Mouse (Mus musculus) cerebellum, adult 9-11 months (tissue): Measurements from ENCODE around the gene Egfl8.

Experiments
- DNase-seq: peaks from one replicate; pipeline ENCODE4 v3.0.0; 2022

The Egfl8 gene

GRCm38 (mm10) chr17:34648141-34648890, 32.5 kb upstream of the Egfl8 start:
- peak; percentile 63 for DNase-seq

- peak; percentile 98 for DNase-seq
Observed at GRCm38 (mm10) chr17:34646906-34647787, 31.4 kb upstream of the Egfl8 start, which contains the start of gene Atf6b. Gene Atf6b, plus strand, starts transcription at chr17:34647146.

DNA sequence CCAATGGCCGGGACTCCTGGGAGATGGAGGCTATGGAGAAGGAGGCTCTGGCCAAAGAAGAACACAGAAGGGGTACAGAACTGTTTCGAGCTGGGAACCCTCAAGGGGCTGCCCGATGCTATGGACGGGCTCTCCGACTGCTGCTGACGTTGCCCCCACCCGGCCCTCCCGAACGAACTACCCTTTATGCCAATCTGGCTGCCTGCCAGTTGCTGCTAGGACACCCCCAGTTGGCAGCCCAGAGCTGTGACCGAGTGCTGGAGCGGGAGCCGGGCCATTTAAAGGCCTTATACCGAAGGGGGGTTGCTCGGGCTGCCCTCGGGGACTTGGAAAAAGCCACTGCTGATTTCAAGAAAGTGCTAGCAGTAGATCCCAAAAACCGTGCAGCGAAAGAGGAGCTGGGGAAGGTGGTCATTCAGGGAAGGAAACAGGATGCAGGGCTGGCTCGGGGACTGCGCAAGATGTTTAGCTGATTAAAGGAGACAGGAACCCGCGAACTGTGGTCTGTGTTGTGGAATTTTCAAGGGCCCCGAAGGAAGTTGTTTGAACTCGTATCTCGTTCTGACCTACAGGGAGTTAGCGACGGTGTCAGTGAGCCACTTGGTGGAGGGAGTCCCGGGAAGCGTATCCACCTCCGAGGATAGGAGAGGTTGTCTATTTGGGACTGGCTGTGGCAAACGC, 30.2 kb upstream of the Egfl8 start:
- DNase-seq = peak; percentile 78

- peak; percentile 64 for DNase-seq
Observed at GRCm38 (mm10) chr17:34645256-34645829, 29.6 kb upstream of the Egfl8 start.

- peak; percentile 98 for DNase-seq
Observed at GRCm38 (mm10) chr17:34644608-34645007, 28.8 kb upstream of the Egfl8 start, which contains the start of gene Fkbpl. Gene Fkbpl, plus strand, starts transcription at chr17:34644764.

GRCm38 (mm10) chr17:34643944-34644343, 28.2 kb upstream of the Egfl8 start:
- peak; percentile 84 for DNase-seq

DNA sequence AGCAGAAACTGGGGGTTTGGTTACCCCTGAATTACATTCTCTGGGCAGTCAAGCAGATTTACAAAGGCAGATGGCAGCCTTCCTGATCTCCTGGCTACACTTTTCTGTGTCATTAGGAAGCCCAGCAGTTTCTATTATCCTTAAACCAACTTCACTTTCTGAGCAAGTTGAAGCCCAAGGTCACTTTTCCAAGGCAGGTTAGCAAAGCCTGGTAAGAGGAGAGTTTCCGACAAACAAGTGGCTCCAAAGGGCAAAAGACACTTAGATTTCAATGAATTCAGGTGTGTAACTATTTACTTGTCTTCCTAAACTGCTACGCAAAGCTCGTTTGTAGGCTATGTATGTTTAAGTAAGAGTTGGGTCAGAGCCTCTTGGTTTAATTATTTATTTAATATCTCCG, 27.6 kb upstream of the Egfl8 start:
- peak; percentile 46 for DNase-seq

DNA sequence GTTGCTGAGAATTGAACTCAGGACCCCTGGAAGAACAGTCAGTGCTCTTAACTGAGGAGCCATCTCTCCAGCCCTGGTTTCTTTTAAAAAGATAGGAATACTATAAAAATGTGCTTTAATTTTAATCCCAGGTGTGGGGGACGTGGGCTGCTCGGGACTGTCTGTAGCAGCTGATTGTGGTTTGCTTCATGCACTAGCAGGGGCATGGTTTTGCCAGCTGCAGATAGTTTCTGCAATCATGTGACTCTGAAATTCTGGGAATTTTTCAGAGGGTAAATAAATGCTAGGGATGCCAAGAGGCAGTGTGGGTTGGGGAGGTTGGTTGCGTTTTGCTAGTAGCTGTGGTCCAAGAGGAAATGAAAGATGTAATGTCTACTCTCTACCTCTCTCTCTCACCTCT, 26.2 kb upstream of the Egfl8 start:
- peak; percentile 46 for DNase-seq

- peak; percentile 95 for DNase-seq
Observed at GRCm38 (mm10) chr17:34640778-34641601, 25.2 kb upstream of the Egfl8 start.

DNA sequence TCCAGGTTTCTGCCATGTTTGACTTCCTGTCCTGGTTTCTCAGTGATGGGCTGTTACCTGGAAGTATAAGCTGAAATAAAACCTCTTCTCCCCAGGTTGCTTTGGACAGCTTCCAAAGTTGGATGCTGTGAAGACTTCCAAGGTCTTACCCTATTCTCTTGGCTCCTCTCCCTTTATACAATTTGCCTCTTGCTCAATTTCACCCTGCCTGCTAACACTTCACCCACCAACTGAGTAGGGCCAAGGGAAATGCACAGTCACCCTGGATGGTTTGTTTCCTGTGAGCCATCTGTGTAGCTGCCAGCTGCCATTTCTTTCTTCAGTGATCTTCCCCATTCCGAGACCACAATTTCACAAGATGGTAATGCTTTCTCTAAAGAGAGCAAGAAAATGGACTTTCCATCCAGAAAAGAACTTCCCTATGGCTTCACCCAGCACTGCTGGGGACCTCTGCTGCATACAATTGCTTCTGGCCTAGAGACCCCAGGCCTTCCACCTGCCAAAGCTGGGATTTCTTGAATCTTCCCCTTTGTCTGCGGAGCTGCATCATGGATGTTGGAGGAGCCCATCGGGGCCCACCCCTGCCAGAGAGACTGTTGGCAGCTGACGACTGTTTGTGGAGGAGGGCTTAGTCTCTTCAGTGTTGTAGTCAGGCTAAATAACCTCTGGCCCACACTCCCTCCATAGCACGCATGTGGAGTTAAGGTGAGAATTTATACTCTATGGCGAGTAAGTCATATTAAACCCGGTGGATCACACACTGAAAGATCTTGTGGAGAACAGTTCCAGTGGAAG, 23.9 kb upstream of the Egfl8 start:
- DNase-seq = peak; percentile 66

GRCm38 (mm10) chr17:34637459-34637858, 21.7 kb upstream of the Egfl8 start:
- DNase-seq = peak; percentile 52

DNA sequence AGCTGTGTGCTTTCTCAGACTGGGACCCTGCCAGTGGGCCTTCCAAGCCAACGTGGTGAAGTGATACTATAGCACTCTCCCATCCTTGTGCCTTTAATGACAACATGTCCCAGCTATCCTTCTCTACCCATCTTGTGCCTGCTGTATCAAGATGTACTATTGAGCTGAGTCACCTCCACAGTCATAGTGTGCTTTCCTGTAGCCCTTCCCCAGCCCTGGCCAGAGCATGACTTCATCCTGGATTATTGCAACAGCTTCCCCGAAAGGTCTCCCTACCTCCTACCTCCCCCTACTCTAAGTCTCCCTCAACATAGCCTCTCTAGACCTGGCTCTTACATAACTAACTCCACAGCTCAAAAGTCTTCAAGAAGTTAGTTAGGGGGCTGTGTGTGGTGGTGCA, 19.9 kb upstream of the Egfl8 start:
- DNase-seq = no peak

DNA sequence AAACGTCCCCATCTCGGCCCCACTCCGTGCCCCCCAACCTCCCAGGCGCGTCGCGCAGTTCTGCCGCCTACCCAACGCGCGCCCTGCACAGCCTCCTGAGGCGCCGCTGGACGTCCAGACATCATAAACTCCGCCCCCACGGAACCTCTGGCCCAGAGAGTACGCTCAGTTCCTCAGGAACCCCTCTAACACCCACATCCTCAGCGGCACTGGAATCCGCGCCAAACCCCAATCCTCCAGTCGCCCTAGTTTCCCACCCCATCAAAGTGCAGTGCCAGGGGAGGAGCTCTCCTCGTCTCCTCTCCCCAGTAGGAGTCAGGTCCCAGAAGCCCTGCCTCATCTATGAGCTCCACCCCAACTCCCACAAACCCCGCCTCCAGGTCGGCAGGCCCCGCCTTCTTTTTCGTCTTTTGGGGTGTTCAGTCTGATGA, 16.5 kb upstream of the Egfl8 start:
- peak; percentile 93 for DNase-seq

GRCm38 (mm10) chr17:34631647-34632046, 15.9 kb upstream of the Egfl8 start:
- peak; percentile 79 for DNase-seq

GRCm38 (mm10) chr17:34630761-34631301, 15.1 kb upstream of the Egfl8 start:
- peak; percentile 77 for DNase-seq

DNA sequence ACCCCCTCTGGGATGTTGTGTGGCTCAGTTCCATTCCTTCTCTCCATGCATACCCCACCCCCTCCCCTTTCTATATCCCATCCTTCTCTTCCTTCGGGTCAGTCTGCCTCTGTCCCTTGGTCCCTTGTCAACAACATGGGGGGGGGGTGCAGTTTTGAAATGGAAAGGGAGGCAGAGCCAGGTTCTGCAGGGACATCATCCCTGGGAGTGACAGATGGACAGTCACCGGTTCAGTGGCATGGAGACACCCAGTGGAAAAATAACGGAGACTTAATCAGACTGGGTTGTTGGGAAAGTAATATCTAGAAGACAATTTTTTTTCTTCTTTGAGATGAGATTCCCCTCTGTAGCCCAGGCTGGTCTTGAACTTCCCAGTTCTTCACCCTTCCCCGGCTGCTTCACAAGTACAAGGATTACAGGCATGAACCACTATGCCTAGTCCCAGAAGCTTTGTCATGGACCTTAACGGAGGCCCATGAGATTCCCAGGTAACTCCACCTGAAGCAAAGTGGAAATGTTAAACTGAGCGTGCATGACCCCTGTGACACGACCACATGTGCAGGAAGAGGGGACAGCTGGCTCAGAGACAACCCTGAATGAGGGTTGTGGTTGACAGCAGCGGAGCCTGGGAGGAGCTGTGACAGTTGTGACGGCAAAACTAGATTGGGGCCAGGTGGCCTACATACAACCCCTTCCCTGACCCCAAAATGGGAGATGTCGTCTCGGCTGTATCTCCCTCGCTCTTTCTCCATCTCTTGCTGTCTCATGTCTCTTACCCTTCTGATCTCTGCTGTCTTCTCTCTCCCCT, 14.2 kb upstream of the Egfl8 start:
- peak; percentile 81 for DNase-seq

DNA sequence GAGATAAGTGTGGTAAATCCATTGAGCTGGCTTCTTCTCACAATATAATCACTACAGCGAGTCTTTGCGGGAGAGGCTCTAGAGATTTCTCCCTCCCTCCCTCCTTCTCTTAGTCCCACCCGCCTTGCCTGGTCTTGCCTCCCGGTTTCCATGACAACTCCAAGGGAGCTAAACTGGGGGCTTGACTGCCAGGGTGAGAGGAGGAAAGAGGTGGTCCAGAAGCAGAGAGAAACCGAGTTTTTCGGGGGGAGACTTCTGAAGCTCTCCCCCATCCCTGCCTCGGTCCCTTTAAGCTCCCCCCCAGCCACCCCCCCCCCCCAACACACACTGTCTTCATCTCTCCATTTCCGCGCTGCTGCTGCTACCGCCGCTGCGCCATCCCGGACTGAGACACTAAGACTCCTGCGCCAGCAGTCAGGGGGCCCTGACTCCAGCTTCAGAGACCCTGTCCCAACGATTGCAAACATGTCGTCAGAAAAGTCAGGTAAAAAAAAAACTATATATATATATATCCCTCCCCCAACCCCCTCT, 13.5 kb upstream of the Egfl8 start, which contains the start of gene Prrt1:
Gene Prrt1 (plus strand): TSS at position 313 of the 531 bp plus-strand sequence.
- DNase-seq = peak; percentile 81

GRCm38 (mm10) chr17:34628644-34628967, 12.8 kb upstream of the Egfl8 start:
- DNase-seq = no peak

GRCm38 (mm10) chr17:34627943-34628643, 12.3 kb upstream of the Egfl8 start, which contains the start of gene Ppt2:
Gene Ppt2, minus strand, starts transcription at chr17:34628510.
- peak; percentile 86 for DNase-seq
